26 mouse cellular contexts compared by ENCODE assay signal in the genomic region with DNA sequence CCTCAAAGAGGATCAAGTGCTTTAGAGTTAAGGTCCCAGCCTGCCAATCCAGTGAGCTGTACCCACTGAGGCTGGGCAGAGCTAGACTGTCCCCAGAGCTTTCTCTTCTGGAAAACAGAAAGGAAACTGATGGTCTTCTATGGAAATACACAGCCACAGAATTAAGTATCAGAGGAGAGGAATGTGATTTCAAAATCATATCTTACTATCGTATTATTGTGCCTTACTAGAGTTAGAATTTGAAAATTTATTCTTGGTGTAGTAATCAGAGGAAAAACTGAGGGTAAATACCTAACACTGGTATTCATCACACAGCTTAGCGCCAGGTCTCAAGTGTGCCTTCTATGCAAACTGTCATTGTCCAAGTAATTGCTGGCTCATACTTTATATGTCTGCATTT. TPM values are rescaled to one million over a fixed set of nuclear protein-coding genes. Genes with fewer than 3 reads are reported as not detected.
DNase-seq lines count a peak whose midpoint lies in the region; ATAC-seq and TF ChIP-seq lines count a peak whose summit lies in the region.
"Had no signal": no experiment of that assay in that cellular context is flagged by ENCODE, and none has a peak within 500 bp of the region (broad histone marks: within the 10 kb centered on the region; RNA-seq: fewer than 3 reads in every experiment).

No protein-coding gene starts in this region.

- H3K27me3 ChIP-seq in forebrain, embryonic 11.5 days (ENCODE audit: control insufficient read depth, insufficient read depth, low read length): no peaks in the 10 kb centered on the region
- no peaks in the 10 kb centered on the region for H3K27me3 ChIP-seq in forebrain, embryonic 16.5 days (replicated peaks; ENCODE audit: control insufficient read depth, insufficient read depth, low read length)
- H3K27me3 ChIP-seq: CH12.LX; embryonic facial prominence, embryonic 12.5 days; Patski had no signal

- H3K9ac ChIP-seq in forebrain, embryonic 11.5 days (ENCODE audit: low read length): no peak overlapping the region
- no peak overlapping the region for H3K9ac ChIP-seq in forebrain, embryonic 16.5 days (replicated peaks; ENCODE audit: low read depth, low read length)
- H3K9ac ChIP-seq: embryonic facial prominence, embryonic 12.5 days; forebrain, postnatal 0 days had no signal

- ATAC-seq in forebrain, embryonic 11.5 days (replicated peaks; ENCODE audit: low FRiP score): 0 out of 2 replicates have a peak, but pooled peaks have one; percentile 33
- no peak for ATAC-seq in forebrain, embryonic 16.5 days
- ATAC-seq: activated CD4-positive, CD25-positive, alpha-beta regulatory T cell, adult 4 months; CD4-positive, CD25-positive, alpha-beta regulatory T cell, adult 4 months; forebrain, postnatal 0 days; Patski had no signal

- H3K36me3 ChIP-seq in forebrain, embryonic 11.5 days (ENCODE audit: control insufficient read depth, insufficient read depth, low read length): no peaks in the 10 kb centered on the region
- H3K36me3 ChIP-seq in forebrain, embryonic 16.5 days (ENCODE audit: control insufficient read depth, insufficient read depth): no peaks in the 10 kb centered on the region
- H3K36me3 ChIP-seq: embryonic facial prominence, embryonic 10.5 days; embryonic facial prominence, embryonic 12.5 days; G1E had no signal

- no peak overlapping the region for H3K4me3 ChIP-seq in forebrain, embryonic 11.5 days (ENCODE audit: low read depth, low read length)
- H3K4me3 ChIP-seq in forebrain, embryonic 16.5 days (replicated peaks; ENCODE audit: low read length): no peak overlapping the region
- H3K4me3 ChIP-seq in embryonic fibroblast, embryonic 13.5 days (ENCODE audit: insufficient read depth, low read length): no peak overlapping the region
- H3K4me3 ChIP-seq: embryonic facial prominence, embryonic 10.5 days; embryonic facial prominence, embryonic 12.5 days; erythroblast, embryonic 14.5 days had no signal

- TF ChIP-seq POLR2A in embryonic fibroblast, embryonic 13.5 days (IDR thresholded peaks at IDR 0.05; ENCODE audit: low read depth, low read length): no peak

- no peaks in the 10 kb centered on the region for H3K9me3 ChIP-seq in forebrain, embryonic 11.5 days (ENCODE audit: control insufficient read depth, low read length)
- H3K9me3 ChIP-seq in forebrain, embryonic 16.5 days (ENCODE audit: control insufficient read depth, low read length): no peaks in the 10 kb centered on the region
- H3K9me3 ChIP-seq: embryonic facial prominence, embryonic 10.5 days; embryonic facial prominence, embryonic 12.5 days; G1E had no signal

- H3K27ac ChIP-seq in forebrain, embryonic 11.5 days (ENCODE audit: low read depth, low read length): no peak overlapping the region
- H3K27ac ChIP-seq in forebrain, embryonic 16.5 days (ENCODE audit: low read length): no peak overlapping the region
- H3K27ac ChIP-seq in embryonic fibroblast, embryonic 13.5 days (ENCODE audit: insufficient read depth, low read length): peak overlapping the region; percentile 54; the same call in 1 of the 2 replicates
- H3K27ac ChIP-seq: embryonic facial prominence, embryonic 10.5 days; embryonic facial prominence, embryonic 12.5 days had no signal

- no peak for TF ChIP-seq CTCF in embryonic fibroblast, embryonic 13.5 days (IDR thresholded peaks at IDR 0.05; ENCODE audit: borderline replicate concordance, insufficient read depth, low read length)

- H3K4me2 ChIP-seq in forebrain, embryonic 11.5 days (ENCODE audit: low read depth, low read length, severe bottlenecking): no peak overlapping the region
- no peak overlapping the region for H3K4me2 ChIP-seq in forebrain, embryonic 16.5 days (ENCODE audit: low read length)
- H3K4me2 ChIP-seq: embryonic facial prominence, embryonic 12.5 days had no signal

- no peak for DNase-seq in forebrain, embryonic 11.5 days (ENCODE audit: low spot score)
- peak; percentile 56 for DNase-seq in 3T3-L1 (ENCODE audit: low read depth, low spot score)
- DNase-seq in Muller cell, postnatal 12 days (ENCODE audit: inconsistent ontology term): peak; percentile 69
- DNase-seq in retina, postnatal 1 day: no peak
- no peak for DNase-seq in lung, postnatal 4 days
- DNase-seq in testis, postnatal 14 days (ENCODE audit: low spot score): no peak
- DNase-seq: adrenal gland, adult 8-10 months; adrenal gland, postnatal 14 days; adrenal gland, postnatal 36 days; B cell, adult 2 months; cerebellum, adult 11-12 months; cerebellum, adult 2 months; cerebellum, adult 9-10 months; cerebellum, postnatal 10 days; cerebellum, postnatal 25 days; forebrain, postnatal 0 days had no signal

- 74% methylated on average over 2 of the region's 2 CpGs for WGBS in forebrain, embryonic 11.5 days
- 64% methylated on average over 2 of the region's 2 CpGs for WGBS in forebrain, embryonic 16.5 days

- H3K4me1 ChIP-seq in forebrain, embryonic 11.5 days (replicated peaks; ENCODE audit: control insufficient read depth, insufficient read depth, low read length): no peaks in the 10 kb centered on the region
- no peaks in the 10 kb centered on the region for H3K4me1 ChIP-seq in forebrain, embryonic 16.5 days (replicated peaks; ENCODE audit: control insufficient read depth, insufficient read depth, low read length)
- peaks cover 17% of the 10 kb centered on the region for H3K4me1 ChIP-seq in embryonic fibroblast, embryonic 13.5 days (ENCODE audit: control insufficient read depth, insufficient read depth, low read length)

RNA-seq across cellular contexts. Expression of gene Rab11fip2, which starts 54.6 kb away (rescaled TPM):
- 4.5 and 5.3 TPM in 2 replicates for polyA plus RNA-seq in forebrain, embryonic 11.5 days (2014; fragmentation: Nextera tagmentation; extraction: Ambion mirVana)
- 10.8 and 11.0 TPM in 2 replicates for polyA plus RNA-seq in forebrain, embryonic 16.5 days (2015; fragmentation: Nextera tagmentation; extraction: Ambion mirVana)
- polyA plus RNA-seq in embryonic fibroblast, embryonic 13.5 days (2011; ENCODE audit: insufficient read length, low read depth, missing spikeins): 16.6 and 21.7 TPM in 2 replicates

Comparison
In these comparisons a context has a peak if more than half of its experiments do, and no peak if none do; other contexts are left out.
1. DNase-seq: peak in 3T3-L1 (single experiment) and Muller cell, postnatal 12 days (single experiment); none in forebrain, embryonic 11.5 days (single experiment), retina, postnatal 1 day (single experiment), lung, postnatal 4 days (0 of 2) and testis, postnatal 14 days (single experiment).